Mouse (Mus musculus): ENCODE measurements at regions not wholly inside any gene's neighbourhood (a gene's known extent, or its start where the extent isn't known, plus 50 kb on each side); places are given as distances from the start of the nearest gene placed in this dataset.

- no peaks in the 10 kb centered on the region for H3K36me3 ChIP-seq (replicated peaks in 1 of 2; ENCODE audit: control insufficient read depth in 1 of 2, insufficient read depth in 1 of 2, low read length in 1 of 2)
- peaks cover 0 to 16% of the 10 kb centered on the region in 2 experiments; a peak in 2 of 4 replicates for H3K4me1 ChIP-seq (ENCODE audit: control insufficient read depth in 1 of 2, insufficient read depth in 2 of 2)
- dilution Hi-C loops (cut with MboI; ENCODE audit: extremely low pct_ligation_motif_present, extremely low pct_unique_long_range_greater_than_20kb, low sequenced_read_pairs) (no loop called here), in situ Hi-C loops (cut with MboI; ENCODE audit: low pct_ligation_motif_present, low pct_unique_long_range_greater_than_20kb, low sequenced_read_pairs) (no loop called here)
- no peak overlapping the region for H3K9ac ChIP-seq (ENCODE audit: insufficient read depth, low read depth)
- H3K27ac ChIP-seq (ENCODE audit: insufficient read depth, low read depth): no peak overlapping the region
- TF ChIP-seq JUND (conservative IDR thresholded peaks at IDR 0.05; ENCODE audit: low read depth, low read length): no peak
- TF ChIP-seq CTCF (conservative IDR thresholded peaks at IDR 0.05 in 1 of 2, IDR thresholded peaks at IDR 0.05 in 1 of 2; ENCODE audit: low read depth in 2 of 2, low read length in 2 of 2): no peak
- TF ChIP-seq SIN3A (IDR thresholded peaks at IDR 0.05; ENCODE audit: low read length): no peak
- no peak for TF ChIP-seq MAFK (IDR thresholded peaks at IDR 0.05; ENCODE audit: insufficient replicate concordance, low read length)
- TF ChIP-seq MAX (IDR thresholded peaks at IDR 0.05; ENCODE audit: low read length): no peak
- TF ChIP-seq BHLHE40 (IDR thresholded peaks at IDR 0.05; ENCODE audit: low read depth, low read length): no peak
- no peak for TF ChIP-seq ZKSCAN1 (IDR thresholded peaks at IDR 0.05; ENCODE audit: borderline replicate concordance, low read depth, low read length)
- TF ChIP-seq SMC3 (IDR thresholded peaks at IDR 0.05; ENCODE audit: low read depth, low read length): no peak
- no peak for TF ChIP-seq ZMIZ1 (IDR thresholded peaks at IDR 0.05; ENCODE audit: low read depth, low read length)
- TF ChIP-seq TBP (conservative IDR thresholded peaks at IDR 0.05; ENCODE audit: low read depth, low read length): no peak
- no peak for TF ChIP-seq TCF12 (IDR thresholded peaks at IDR 0.05; ENCODE audit: low read depth, low read length)
- no peak for TF ChIP-seq ELF1 (IDR thresholded peaks at IDR 0.05; ENCODE audit: low read depth, low read length)
- TF ChIP-seq HCFC1 (IDR thresholded peaks at IDR 0.05; ENCODE audit: low read depth, low read length): no peak
- no peak for TF ChIP-seq IRF4 (IDR thresholded peaks at IDR 0.05; ENCODE audit: low read depth, low read length)
- TF ChIP-seq NELFE (IDR thresholded peaks at IDR 0.05; ENCODE audit: low read depth, low read length): no peak
- TF ChIP-seq USF2 (conservative IDR thresholded peaks at IDR 0.05; ENCODE audit: low read depth, low read length): no peak
- TF ChIP-seq GABPA (IDR thresholded peaks at IDR 0.05; ENCODE audit: insufficient replicate concordance, low read depth, low read length): no peak
- no peak for TF ChIP-seq PAX5 (IDR thresholded peaks at IDR 0.05; ENCODE audit: low read length)
- no peak overlapping the region for H3K4me3 ChIP-seq (replicated peaks in 1 of 3; ENCODE audit: low read depth in 2 of 3, low read length in 2 of 3, poor library complexity in 1 of 3)
- DNase-seq (ENCODE audit: extremely low read depth): peak; percentile 12
- H3K4me2 ChIP-seq (ENCODE audit: insufficient read depth, low read depth, poor library complexity, severe bottlenecking): no peak overlapping the region
- no peaks in the 10 kb centered on the region for H3K9me3 ChIP-seq (replicated peaks; ENCODE audit: low read length)
- H3K27me3 ChIP-seq (replicated peaks): no peaks in the 10 kb centered on the region
- no peaks in the 10 kb centered on the region for H3K79me2 ChIP-seq (replicated peaks; ENCODE audit: control insufficient read depth, extremely low read depth, insufficient read depth, poor library complexity, severe bottlenecking)
Measured at GRCm38 (mm10) chr6:26766846-26767245, 957.8 kb upstream of the Pot1a start.

GRCm38 (mm10) chr6:26764727-26765126, 955.7 kb upstream of the Pot1a start:
- Histone ChIP-seq H3K9ac (ENCODE audit: insufficient read depth, low read depth) (no peak overlapping the region), H3K79me2 (replicated peaks; ENCODE audit: control insufficient read depth, extremely low read depth, insufficient read depth, poor library complexity, severe bottlenecking) (no peaks in the 10 kb centered on the region), H3K4me3 (replicated peaks in 1 of 3; ENCODE audit: low read depth in 2 of 3, low read length in 2 of 3, poor library complexity in 1 of 3) (no peak overlapping the region), H3K9me3 (replicated peaks; ENCODE audit: low read length) (no peaks in the 10 kb centered on the region), H3K36me3 (replicated peaks in 1 of 2; ENCODE audit: control insufficient read depth in 1 of 2, insufficient read depth in 1 of 2, low read length in 1 of 2) (no peaks in the 10 kb centered on the region), H3K4me1 (ENCODE audit: control insufficient read depth in 1 of 2, insufficient read depth in 2 of 2) (peaks cover 0 to 16% of the 10 kb centered on the region in 2 experiments; a peak in 2 of 4 replicates), H3K27ac (ENCODE audit: insufficient read depth, low read depth) (no peak overlapping the region), H3K27me3 (replicated peaks) (no peaks in the 10 kb centered on the region), H3K4me2 (ENCODE audit: insufficient read depth, low read depth, poor library complexity, severe bottlenecking) (no peak overlapping the region)
- in situ Hi-C loops (cut with MboI; ENCODE audit: low pct_ligation_motif_present, low pct_unique_long_range_greater_than_20kb, low sequenced_read_pairs) (no loop called here), dilution Hi-C loops (cut with MboI; ENCODE audit: extremely low pct_ligation_motif_present, extremely low pct_unique_long_range_greater_than_20kb, low sequenced_read_pairs) (no loop called here)
- DNase-seq (ENCODE audit: extremely low read depth): peak; percentile 33
- TF ChIP-seq EP300 (IDR thresholded peaks at IDR 0.05; ENCODE audit: low read length) (peak; percentile 73), UBTF (IDR thresholded peaks at IDR 0.05; ENCODE audit: low read depth, low read length) (no peak), GABPA (IDR thresholded peaks at IDR 0.05; ENCODE audit: insufficient replicate concordance, low read depth, low read length) (no peak), BHLHE40 (IDR thresholded peaks at IDR 0.05; ENCODE audit: low read depth, low read length) (no peak), MXI1 (IDR thresholded peaks at IDR 0.05; ENCODE audit: low read depth, low read length) (no peak), SMC3 (IDR thresholded peaks at IDR 0.05; ENCODE audit: low read depth, low read length) (no peak), MEF2A (IDR thresholded peaks at IDR 0.05; ENCODE audit: borderline replicate concordance, low read depth, low read length) (no peak), ZNF384 (IDR thresholded peaks at IDR 0.05; ENCODE audit: low read depth, low read length) (peak; percentile 74), SIN3A (IDR thresholded peaks at IDR 0.05; ENCODE audit: low read length) (no peak)

Measured in CH12.LX (cell line).